12 mouse cellular contexts compared by ENCODE assay signal in genomic region chr5:113348597-113348996, GRCm38 (mm10). TPM values are rescaled to one million over a fixed set of nuclear protein-coding genes. Genes with fewer than 3 reads are reported as not detected.
DNase-seq lines count a peak whose midpoint lies in the region; ATAC-seq and TF ChIP-seq lines count a peak whose summit lies in the region.
"Had no signal": no experiment of that assay in that cellular context is flagged by ENCODE, and none has a peak within 500 bp of the region (broad histone marks: within the 10 kb centered on the region; RNA-seq: fewer than 3 reads in every experiment).

No protein-coding gene starts in this region.

- H3K27ac ChIP-seq in ES-Bruce4 (ENCODE audit: insufficient read depth, low read length), result no peak overlapping the region
- H3K27ac ChIP-seq in forebrain, embryonic 16.5 days (ENCODE audit: low read length), result no peak overlapping the region
- H3K27ac ChIP-seq: hindbrain, embryonic 15.5 days had no signal

- no peak for TF ChIP-seq EP300 in ES-Bruce4 (IDR thresholded peaks at IDR 0.05; ENCODE audit: insufficient read depth, low read depth, low read length)

- TF ChIP-seq CTCF in ES-Bruce4 (IDR thresholded peaks at IDR 0.05; ENCODE audit: low read depth, low read length), result peak; percentile 70

- ATAC-seq in forebrain, embryonic 16.5 days, result peak; percentile 14; the same call in 1 of the 2 replicates

- no peak overlapping the region for H3K9ac ChIP-seq in ES-Bruce4 (ENCODE audit: low read depth, poor library complexity, severe bottlenecking)
- no peak overlapping the region for H3K9ac ChIP-seq in forebrain, embryonic 16.5 days (replicated peaks; ENCODE audit: low read depth, low read length)
- H3K9ac ChIP-seq: hindbrain, embryonic 15.5 days had no signal

- no peaks in the 10 kb centered on the region for H3K36me3 ChIP-seq in ES-Bruce4 (ENCODE audit: control insufficient read depth, insufficient read depth, low read length, poor library complexity, severe bottlenecking)
- H3K36me3 ChIP-seq in forebrain, embryonic 16.5 days (ENCODE audit: control insufficient read depth, insufficient read depth), result no peaks in the 10 kb centered on the region
- H3K36me3 ChIP-seq: hindbrain, embryonic 15.5 days had no signal

- peaks cover 13% of the 10 kb centered on the region for H3K4me1 ChIP-seq in ES-Bruce4 (ENCODE audit: control insufficient read depth, insufficient read depth, low read length)
- peaks cover 33% of the 10 kb centered on the region for H3K4me1 ChIP-seq in forebrain, embryonic 16.5 days (replicated peaks; ENCODE audit: control insufficient read depth, insufficient read depth, low read length)

- no peaks in the 10 kb centered on the region for H3K9me3 ChIP-seq in ES-Bruce4 (replicated peaks; ENCODE audit: control insufficient read depth, insufficient read depth, low read length, poor library complexity, severe bottlenecking)
- H3K9me3 ChIP-seq in forebrain, embryonic 16.5 days (ENCODE audit: control insufficient read depth, low read length), result no peaks in the 10 kb centered on the region
- H3K9me3 ChIP-seq: hindbrain, embryonic 15.5 days had no signal

- TF ChIP-seq POLR2A in ES-Bruce4 (IDR thresholded peaks at IDR 0.05; ENCODE audit: insufficient read depth, low read length), result no peak

- no peak overlapping the region for H3K4me3 ChIP-seq in ES-Bruce4 (ENCODE audit: low read depth, low read length)
- H3K4me3 ChIP-seq in forebrain, embryonic 16.5 days (replicated peaks; ENCODE audit: low read length), result no peak overlapping the region
- H3K4me3 ChIP-seq: hindbrain, embryonic 15.5 days had no signal

- no peak overlapping the region for H3K4me2 ChIP-seq in forebrain, embryonic 16.5 days (ENCODE audit: low read length)
- H3K4me2 ChIP-seq: hindbrain, embryonic 15.5 days had no signal

- WGBS in forebrain, embryonic 16.5 days, result 16% methylated on average over 13 of the region's 13 CpGs

- no peaks in the 10 kb centered on the region for H3K27me3 ChIP-seq in ES-Bruce4 (ENCODE audit: control insufficient read depth, insufficient read depth, low read length, poor library complexity, severe bottlenecking)
- peaks cover 19% of the 10 kb centered on the region for H3K27me3 ChIP-seq in forebrain, embryonic 16.5 days (replicated peaks; ENCODE audit: control insufficient read depth, insufficient read depth, low read length)

- DNase-seq in cerebellum, postnatal 14 days, result peak; percentile 56 to 81
- no peak for DNase-seq in cerebellum, adult 9-11 months
- peak; percentile 35 for DNase-seq in kidney, postnatal 10 days
- DNase-seq in kidney, adult 8-10 months, result no peak
- no peak for DNase-seq in spleen, postnatal 36 days (ENCODE audit: low spot score in 2 of 2)
- DNase-seq in frontal cortex, postnatal 14 days (ENCODE audit: low spot score in 2 of 2), result no peak
- DNase-seq: B cell, adult 2 months; lung, postnatal 36 days had no signal

RNA-seq across cellular contexts. Expression of gene Aym1, which starts 8.5 kb away (rescaled TPM):
- not detected in 2 replicates for polyA plus RNA-seq in ES-Bruce4 (2011; ENCODE audit: insufficient read depth, insufficient read length, low read depth, missing spikeins)
- not detected in 2 replicates for polyA plus RNA-seq in forebrain, embryonic 16.5 days (2015; fragmentation: Nextera tagmentation; extraction: Ambion mirVana)
- polyA plus RNA-seq: frontal cortex, adult 2 months; hindbrain, embryonic 15.5 days had no signal

RNA-seq across cellular contexts. Expression of gene Sgsm1, which starts 38.0 kb away (rescaled TPM):
- polyA plus RNA-seq in ES-Bruce4 (2011; ENCODE audit: insufficient read depth, insufficient read length, low read depth, missing spikeins), result 11.7 and 12.6 TPM in 2 replicates
- polyA plus RNA-seq in forebrain, embryonic 16.5 days (2015; fragmentation: Nextera tagmentation; extraction: Ambion mirVana), result 15.8 and 19.2 TPM in 2 replicates

Comparison
In these comparisons a context has a peak if more than half of its experiments do, and no peak if none do; other contexts are left out.
1. DNase-seq: peak in cerebellum, postnatal 14 days (2 of 2) and kidney, postnatal 10 days (single experiment); none in cerebellum, adult 9-11 months (single experiment), kidney, adult 8-10 months (0 of 2), spleen, postnatal 36 days (0 of 2) and frontal cortex, postnatal 14 days (0 of 2).